Mouse (Mus musculus) megakaryocyte, adult 5-6 weeks (primary cell): Measurements from ENCODE around the gene Mob3a. TPM values are rescaled to one million over a fixed set of nuclear protein-coding genes. Genes with fewer than 3 reads are reported as not detected.

Experiments
- ATAC-seq: 2 replicates; pipeline ENCODE4 v1.8.0; 2016; ENCODE audit warnings: mild to moderate bottlenecking, inconsistent platforms; ENCODE audit not compliant: poor library complexity, severe bottlenecking
- total RNA-seq, 2 experiments: library from RNA; stranded (forward) in 1 of 2; stranded (reverse) in 1 of 2; fragments of 153-499, 151-499 nt in 1 of 2; fragments of 221-1000, 200-1000 nt in 1 of 2; gene quantifications; 2 replicates each; pipeline versions ENCODE4 v1.2.3 to v1.2.4; 2015 to 2017

Mob3a gene
- total RNA-seq, 2 experiments from 2014 or later = 65.0 to 72.0 TPM

- peak; percentile 10 for ATAC-seq
Observed at GRCm38 (mm10) chr10:80700732-80701131, 1.0 kb downstream of the Mob3a start.

DNA sequence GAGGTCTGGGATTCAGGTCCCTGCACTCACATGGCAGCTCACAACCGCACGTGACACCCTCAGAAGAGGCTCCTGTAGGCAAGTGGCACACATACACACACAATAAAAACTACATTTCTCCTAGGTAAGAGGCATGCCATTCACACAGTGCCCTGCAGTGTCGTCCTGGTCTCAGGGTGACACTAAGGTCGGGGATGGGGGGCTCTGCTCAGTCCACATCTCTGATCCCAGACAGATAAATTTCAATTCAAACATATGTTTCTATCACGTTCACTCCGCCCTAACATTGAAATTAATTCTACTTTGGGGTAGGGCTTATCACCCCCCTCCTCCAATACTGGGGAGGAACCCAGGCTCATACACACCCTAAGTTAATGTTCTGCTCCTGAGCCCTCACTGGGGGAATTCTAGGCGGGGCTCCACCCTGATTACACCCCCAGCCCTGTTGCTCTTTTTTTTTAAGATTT, 1.7 kb downstream of the Mob3a start:
- no peak for ATAC-seq

GRCm38 (mm10) chr10:80698605-80699004, 3.2 kb downstream of the Mob3a start:
- no peak for ATAC-seq

DNA sequence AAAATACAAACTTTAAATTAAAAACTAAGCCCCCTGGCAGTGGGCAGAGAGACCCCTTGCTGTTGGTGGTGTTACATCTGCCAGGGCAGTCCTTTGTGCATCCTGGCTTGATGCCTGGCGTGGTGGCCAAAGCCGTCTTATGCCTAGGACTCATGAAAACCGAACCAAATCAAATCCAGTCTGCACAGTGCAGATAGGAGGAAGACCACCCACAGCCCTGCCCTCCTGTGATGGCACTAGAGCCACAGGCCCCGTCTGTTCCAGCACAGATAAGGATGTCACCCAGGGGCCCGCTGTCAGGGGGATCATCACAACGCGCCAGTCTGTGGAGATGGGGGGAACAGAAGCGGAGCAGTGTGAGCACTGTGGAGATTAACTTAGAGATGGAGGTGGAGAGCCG, 4.0 kb downstream of the Mob3a start:
- ATAC-seq = no peak

DNA sequence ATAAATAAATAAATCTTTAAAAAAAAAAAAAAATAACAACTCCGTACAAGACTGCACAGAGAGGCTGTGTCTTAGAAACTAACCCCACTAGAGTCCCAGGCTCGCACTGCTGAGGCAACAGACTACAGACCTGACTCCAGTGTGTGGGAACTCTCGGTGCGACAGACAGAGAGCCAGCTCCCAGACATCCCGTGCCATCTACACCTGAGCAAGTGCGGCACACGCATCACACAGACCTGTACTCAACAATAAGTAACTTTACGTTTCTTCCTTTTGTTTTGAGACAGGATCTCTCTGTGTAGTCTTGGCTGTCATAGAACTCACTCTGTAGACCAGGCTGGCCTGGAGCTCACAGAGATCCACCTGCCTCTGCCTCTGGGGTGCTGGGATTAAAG, 4.4 kb downstream of the Mob3a start:
- no peak for ATAC-seq

GRCm38 (mm10) chr10:80696502-80697392, 5.0 kb downstream of the Mob3a start:
- no peak for ATAC-seq

- no peak for ATAC-seq
Observed at GRCm38 (mm10) chr10:80695801-80696501, 5.8 kb downstream of the Mob3a start.

- ATAC-seq = peak; percentile 73
Observed at GRCm38 (mm10) chr10:80695186-80695585, 6.6 kb downstream of the Mob3a start.

- no peak for ATAC-seq
Observed at GRCm38 (mm10) chr10:80694159-80694938, 7.4 kb downstream of the Mob3a start.

GRCm38 (mm10) chr10:80693401-80694045, 8.3 kb downstream of the Mob3a start:
- ATAC-seq = no peak

GRCm38 (mm10) chr10:80692249-80693165, 9.3 kb downstream of the Mob3a start:
- ATAC-seq = peak; percentile 60

DNA sequence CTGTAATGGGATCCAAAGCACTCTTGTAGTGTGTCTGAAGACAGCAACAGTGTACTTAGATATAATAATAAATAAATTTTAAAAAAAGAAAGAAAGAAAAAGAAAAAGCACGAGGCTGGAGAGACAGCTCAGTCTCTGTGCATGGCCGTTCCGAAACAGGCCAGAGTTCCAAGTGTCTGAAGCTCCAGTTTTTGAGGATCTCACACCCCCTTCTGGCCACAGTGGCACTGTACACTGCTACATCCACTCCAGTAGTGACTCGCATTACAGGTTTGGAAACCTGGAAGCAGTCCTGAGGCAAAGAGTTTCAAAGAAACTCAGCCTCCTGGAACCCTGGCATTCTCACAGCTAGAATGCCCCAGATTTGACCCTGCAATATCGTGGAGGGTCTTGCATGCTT, 13.9 kb downstream of the Mob3a start:
- peak; percentile 50 for ATAC-seq

DNA sequence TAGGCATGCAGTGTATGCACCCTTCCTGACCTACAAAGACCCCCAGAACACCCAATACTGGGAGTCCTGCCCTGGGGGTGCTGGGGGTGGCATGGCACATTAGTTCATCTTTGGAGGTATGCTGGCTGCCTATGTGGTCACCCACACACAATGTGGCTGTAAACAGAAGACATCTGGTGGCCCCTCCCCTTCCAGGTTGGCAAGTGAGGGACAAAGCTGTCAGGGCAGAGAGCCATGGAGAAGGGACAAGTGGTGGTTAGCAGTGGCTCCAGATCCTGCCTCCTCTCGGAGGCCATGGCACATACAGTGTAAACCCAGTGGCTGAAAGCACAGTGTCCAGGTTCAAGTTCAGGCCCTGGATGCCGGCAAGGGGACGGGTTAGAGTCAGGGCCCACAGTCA, 15.2 kb downstream of the Mob3a start:
- no peak for ATAC-seq

GRCm38 (mm10) chr10:80684984-80685383, 16.8 kb downstream of the Mob3a start:
- no peak for ATAC-seq

- ATAC-seq = peak; percentile 81
Observed at GRCm38 (mm10) chr10:80684214-80684613, 17.6 kb downstream of the Mob3a start.

DNA sequence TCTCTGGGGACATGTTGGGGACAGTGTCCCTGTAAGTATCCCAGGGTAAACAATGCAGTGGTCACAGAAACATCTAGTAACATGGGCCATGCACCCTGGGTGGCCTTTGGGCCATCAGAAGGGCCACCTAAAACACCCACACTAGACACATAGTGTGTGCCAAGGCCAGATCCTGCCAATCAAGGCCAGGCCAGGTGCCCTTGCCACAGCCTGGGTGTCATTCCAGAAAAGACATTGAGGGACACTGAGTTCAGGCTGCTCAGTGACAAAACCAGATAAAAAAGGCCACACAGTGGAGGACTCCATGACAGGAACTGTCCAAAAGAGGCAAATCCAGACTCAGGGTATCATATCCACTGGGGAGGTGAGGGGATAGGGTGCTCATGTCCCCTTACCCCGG, 18.1 kb downstream of the Mob3a start:
- ATAC-seq = no peak

GRCm38 (mm10) chr10:80682003-80682402, 19.8 kb downstream of the Mob3a start:
- no peak for ATAC-seq

GRCm38 (mm10) chr10:80680260-80680696, 21.5 kb downstream of the Mob3a start:
- no peak for ATAC-seq

DNA sequence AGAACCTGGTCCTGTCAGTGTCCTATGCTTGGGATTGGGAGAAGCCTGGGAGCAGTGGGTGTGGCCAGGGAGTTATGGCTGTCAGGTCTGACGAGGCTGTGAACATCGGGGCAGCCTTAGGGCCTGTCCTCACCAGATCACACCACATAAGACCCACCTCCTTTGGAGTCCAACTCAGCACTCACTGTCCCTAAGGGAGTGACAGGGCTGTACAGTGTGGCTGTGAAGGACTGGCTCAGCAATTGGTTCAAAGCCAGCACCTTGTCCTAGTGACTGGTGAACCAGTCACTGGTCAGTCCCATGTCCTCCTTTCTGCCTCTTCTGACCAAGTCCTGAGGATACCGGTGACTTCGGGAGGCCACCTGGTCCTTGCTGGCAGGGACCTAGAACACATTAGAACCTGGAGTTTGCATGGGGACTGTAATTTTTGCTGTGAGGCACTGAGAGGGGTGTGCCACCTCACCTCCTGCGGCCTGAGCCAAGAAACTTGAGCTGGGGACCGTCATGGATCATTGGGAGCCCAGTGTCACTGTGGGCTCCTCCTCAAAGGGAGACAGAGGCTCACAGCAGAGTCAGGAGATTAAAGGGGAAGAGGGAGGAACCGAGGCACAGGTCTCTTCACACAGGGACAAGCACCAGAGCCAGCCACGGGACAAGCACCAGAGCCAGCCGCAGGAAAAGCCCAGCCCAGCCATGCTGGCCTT, 22.1 kb downstream of the Mob3a start:
- no peak for ATAC-seq
